Mouse (Mus musculus) liver, embryonic 15.5 days (tissue): ENCODE measurements at regions not wholly inside any gene's neighbourhood (a gene's known extent, or its start where the extent isn't known, plus 50 kb on each side); places are given as distances from the start of the nearest gene placed in this dataset.

Source experiments
- ATAC-seq: fragments of 200-750 bp; cut with Nextera tagmentation; 2 replicates; pipeline ENCODE4 v1.8.0; 2017; ENCODE audit warnings: moderate number of reproducible peaks, mild to moderate bottlenecking, moderate library complexity; ENCODE audit not compliant: insufficient read depth
- H3K27ac ChIP-seq: fragments of 300-500 bp; sonication (generic); replicated peaks from 2 replicates; pipeline ENCODE4 v1.5.1; 2015; ENCODE audit warnings: mild to moderate bottlenecking, inconsistent platforms
- H3K27me3 ChIP-seq: fragments of 300-500 bp; sonication (generic); 2 replicates; pipeline ENCODE4 v1.6.1; 2015; ENCODE audit warnings: mild to moderate bottlenecking, inconsistent platforms
- H3K36me3 ChIP-seq: fragments of 300-500 bp; sonication (generic); replicated peaks from 2 replicates; pipeline ENCODE4 v1.6.1; 2015; ENCODE audit warnings: moderate library complexity, mild to moderate bottlenecking, inconsistent platforms
- H3K4me1 ChIP-seq: fragments of 300-500 bp; sonication (generic); replicated peaks from 2 replicates; pipeline ENCODE4 v1.6.1; 2015; ENCODE audit warnings: inconsistent platforms
- H3K4me2 ChIP-seq: fragments of 300-500 bp; sonication (generic); 2 replicates; pipeline ENCODE4 v1.6.1; 2015; ENCODE audit warnings: moderate library complexity, mild to moderate bottlenecking, inconsistent platforms
- H3K4me3 ChIP-seq: fragments of 300-500 bp; sonication (generic); replicated peaks from 2 replicates; pipeline ENCODE4 v1.5.1; 2015; ENCODE audit warnings: mild to moderate bottlenecking, inconsistent platforms
- H3K9ac ChIP-seq: fragments of 300-500 bp; sonication (generic); 2 replicates; pipeline ENCODE4 v1.6.1; 2015; ENCODE audit warnings: moderate library complexity, mild to moderate bottlenecking, inconsistent platforms
- H3K9me3 ChIP-seq: fragments of 300-500 bp; sonication (generic); replicated peaks from 2 replicates; pipeline ENCODE4 v1.6.1; 2016; ENCODE audit warnings: inconsistent platforms
- WGBS: fragments of 180-500 bp; shearing (Covaris S2); methylation state at CpG from one replicate; pipeline ENCODE4 v1.1.7; 2015; ENCODE audit warnings: mixed read lengths; ENCODE audit not compliant: insufficient replicate concordance; 5-methylcytosine and 5-hydroxymethylcytosine counted together

DNA sequence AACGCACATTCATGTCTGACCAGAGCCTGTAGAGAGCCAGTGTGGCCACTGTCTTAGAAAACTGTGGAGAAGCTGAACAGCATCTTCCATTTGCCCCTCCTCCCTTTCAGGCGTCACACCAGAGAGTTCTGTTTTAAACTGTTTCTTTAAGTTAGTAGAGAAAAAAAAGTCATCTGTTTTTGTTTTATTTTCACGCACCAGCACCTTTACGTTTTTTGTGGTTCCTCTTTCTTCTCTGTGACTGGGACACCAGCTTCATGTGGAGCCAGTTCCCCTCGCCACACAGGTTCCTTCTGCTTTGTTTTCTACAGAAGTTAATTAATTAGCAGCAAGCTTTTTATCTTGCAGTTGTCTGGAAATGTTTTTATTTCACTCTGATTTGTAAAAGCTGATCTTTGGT is 69.4 kb upstream of the Nck2 start:
- no peak for ATAC-seq
- peaks cover 3% of the 10 kb centered on the region; the same call in 1 of the 2 replicates for H3K4me1 ChIP-seq
- WGBS = 42% methylated on average over 5 of the region's 5 CpGs
- no peak overlapping the region for H3K4me3 ChIP-seq
- H3K27ac ChIP-seq = no peak overlapping the region
- no peaks in the 10 kb centered on the region for H3K36me3 ChIP-seq
- H3K9ac ChIP-seq = no peak overlapping the region
- H3K9me3 ChIP-seq = no peaks in the 10 kb centered on the region
- no peak overlapping the region for H3K4me2 ChIP-seq
- H3K27me3 ChIP-seq = no peaks in the 10 kb centered on the region

DNA sequence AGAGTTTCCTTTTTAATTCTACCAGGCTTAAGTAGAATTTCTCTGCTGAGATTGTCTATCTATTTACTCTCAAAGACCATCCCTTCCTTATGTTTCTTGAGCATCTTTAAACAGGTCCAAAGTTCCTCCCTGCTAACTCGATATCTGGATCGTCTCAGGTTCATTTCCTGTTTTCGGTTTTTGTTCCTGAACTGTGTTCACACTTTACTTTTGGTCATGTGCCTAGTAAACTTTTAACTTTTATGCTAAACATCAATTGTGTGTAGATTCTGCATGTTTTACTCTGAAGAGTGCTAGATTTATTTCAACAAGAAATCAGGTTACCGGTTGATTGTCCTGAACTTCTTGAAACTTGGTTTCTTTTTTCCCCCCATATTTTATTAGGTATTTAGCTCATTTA is 68.5 kb upstream of the Nck2 start:
- WGBS = 67% methylated on average over 4 of the region's 4 CpGs
- ATAC-seq = no peak

DNA sequence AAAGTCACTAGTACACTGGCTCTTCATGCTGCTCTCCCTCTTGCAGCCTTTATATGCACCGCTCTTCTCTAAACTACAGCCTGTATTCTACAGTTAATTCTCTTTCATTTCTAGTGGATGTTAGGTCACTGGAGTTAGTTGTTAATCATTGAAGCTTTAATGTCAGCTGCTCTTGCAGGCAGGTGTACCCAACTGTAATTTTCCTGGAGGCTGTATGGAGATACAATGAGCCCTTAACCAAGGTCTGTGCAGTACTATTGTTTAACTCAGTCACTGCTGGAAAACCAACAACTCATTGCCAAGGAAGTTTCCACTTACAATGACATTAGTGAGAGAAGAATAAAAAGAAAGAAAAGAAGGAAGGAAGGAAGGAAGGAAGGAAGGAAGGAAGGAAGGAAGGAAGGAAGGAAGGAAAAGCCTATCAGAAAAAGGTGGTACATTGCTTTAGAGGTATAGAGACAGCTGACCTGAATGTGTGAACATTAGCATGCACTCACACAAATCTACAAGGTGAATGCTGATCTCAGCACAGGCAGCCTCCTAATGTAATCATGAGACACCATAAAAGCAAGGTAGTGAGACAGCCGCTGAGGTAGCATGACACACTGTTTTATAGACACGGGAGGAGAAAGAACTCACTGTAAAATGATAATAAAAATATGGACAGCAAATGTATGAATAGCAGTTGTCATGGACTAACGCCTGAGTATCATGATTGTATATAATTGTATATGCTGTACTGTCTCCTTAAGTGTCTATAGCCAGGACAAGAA is 66.7 kb upstream of the Nck2 start:
- WGBS = 73% methylated on average over 4 of the region's 4 CpGs

More for the DNA sequence above, 68.5 kb upstream of the Nck2 start:
- Histone ChIP-seq H3K36me3 (no peaks in the 10 kb centered on the region), H3K9ac (no peak overlapping the region), H3K27me3 (no peaks in the 10 kb centered on the region), H3K4me1 (peaks cover 3% of the 10 kb centered on the region; the same call in 1 of the 2 replicates), H3K27ac (no peak overlapping the region), H3K9me3 (no peaks in the 10 kb centered on the region), H3K4me3 (no peak overlapping the region), H3K4me2 (no peak overlapping the region)

DNA sequence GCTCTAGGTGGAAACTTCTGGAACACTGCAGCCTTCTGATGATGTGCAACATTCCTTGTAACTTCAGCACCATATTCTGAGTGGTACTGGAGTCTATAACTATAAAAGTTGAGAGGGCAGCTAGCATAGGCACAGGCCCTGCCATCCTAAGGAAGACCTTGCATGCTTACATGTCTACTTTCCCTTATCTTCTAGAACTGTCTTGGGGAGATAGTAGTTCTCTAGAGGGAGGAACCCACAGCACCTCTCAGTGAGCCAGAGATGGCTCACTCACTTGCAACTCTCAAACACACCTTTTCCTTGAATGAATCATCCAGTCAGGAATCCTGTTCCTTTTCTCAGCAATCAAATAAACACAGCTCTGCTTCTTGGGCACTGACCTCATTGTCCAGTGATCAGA is 59.4 kb upstream of the Nck2 start:
- Histone ChIP-seq H3K4me3 (no peak overlapping the region), H3K27me3 (no peaks in the 10 kb centered on the region), H3K4me2 (peak overlapping the region; percentile 19), H3K27ac (no peak overlapping the region), H3K9ac (no peak overlapping the region), H3K4me1 (peaks cover 10% of the 10 kb centered on the region), H3K36me3 (no peaks in the 10 kb centered on the region), H3K9me3 (no peaks in the 10 kb centered on the region)
- ATAC-seq = peak; percentile 88

More for the DNA sequence above, 66.7 kb upstream of the Nck2 start:
- Histone ChIP-seq H3K27me3 (no peaks in the 10 kb centered on the region), H3K27ac (no peak overlapping the region), H3K4me1 (no peaks in the 10 kb centered on the region), H3K4me3 (no peak overlapping the region), H3K4me2 (no peak overlapping the region), H3K9ac (no peak overlapping the region), H3K36me3 (no peaks in the 10 kb centered on the region), H3K9me3 (no peaks in the 10 kb centered on the region)
- ATAC-seq = no peak

DNA sequence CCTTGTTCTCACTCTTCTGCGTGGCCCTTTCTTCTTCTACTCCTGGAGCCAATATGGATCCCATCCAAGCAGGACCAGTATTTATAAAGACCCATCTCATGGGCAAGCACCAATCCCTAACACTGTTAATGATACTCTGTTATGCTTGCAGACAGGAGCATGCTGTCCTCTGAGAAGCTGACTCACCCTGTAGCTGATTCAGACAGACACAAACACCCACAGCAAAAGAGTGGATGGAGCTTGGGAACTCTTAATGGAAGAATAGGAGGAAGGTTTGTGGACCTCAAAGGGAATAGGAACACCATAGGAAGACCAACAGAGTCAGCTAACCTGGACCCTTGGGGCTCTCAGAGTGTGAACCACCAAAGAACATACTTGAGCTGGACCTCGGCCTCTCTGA is 50.3 kb upstream of the Nck2 start:
- 64% methylated on average over 2 of the region's 2 CpGs for WGBS
- Histone ChIP-seq H3K4me1 (peaks cover 4% of the 10 kb centered on the region; the same call in 1 of the 2 replicates), H3K27ac (no peak overlapping the region), H3K9ac (no peak overlapping the region), H3K36me3 (no peaks in the 10 kb centered on the region), H3K9me3 (no peaks in the 10 kb centered on the region), H3K4me2 (no peak overlapping the region), H3K4me3 (no peak overlapping the region), H3K27me3 (no peaks in the 10 kb centered on the region)
- no peak for ATAC-seq
